Mouse (Mus musculus) hindbrain, embryonic 15.5 days (tissue): ENCODE measurements at regions not wholly inside any gene's neighbourhood (a gene's known extent, or its start where the extent isn't known, plus 50 kb on each side); places are given as distances from the start of the nearest gene placed in this dataset.

ENCODE experiments used
- ATAC-seq: fragments of 200-750 bp; cut with Nextera tagmentation; 2 replicates; pipeline ENCODE4 v1.8.0; 2017; ENCODE audit warnings: low read depth, moderate number of reproducible peaks, moderate TSS enrichment; ENCODE audit not compliant: low FRiP score
- H3K27ac ChIP-seq: fragments of 300-500 bp; sonication (generic); replicated peaks from 2 replicates; pipeline ENCODE4 v1.5.1; 2015; ENCODE audit warnings: mild to moderate bottlenecking, inconsistent platforms
- H3K27me3 ChIP-seq: fragments of 300-500 bp; sonication (generic); 2 replicates; pipeline ENCODE4 v1.6.1; 2015; ENCODE audit warnings: control low read depth, inconsistent platforms
- H3K36me3 ChIP-seq: fragments of 300-500 bp; sonication (generic); 2 replicates; pipeline ENCODE4 v1.6.1; 2015; ENCODE audit warnings: control low read depth, inconsistent platforms
- H3K4me1 ChIP-seq: fragments of 300-500 bp; sonication (generic); replicated peaks from 2 replicates; pipeline ENCODE4 v1.6.1; 2015; ENCODE audit warnings: control low read depth, inconsistent platforms
- H3K4me2 ChIP-seq: fragments of 300-500 bp; sonication (generic); 2 replicates; pipeline ENCODE4 v1.6.1; 2015; ENCODE audit warnings: moderate library complexity, mild to moderate bottlenecking, inconsistent platforms
- H3K4me3 ChIP-seq: fragments of 300-500 bp; sonication (generic); 2 replicates; pipeline ENCODE4 v1.5.1; 2015; ENCODE audit warnings: mild to moderate bottlenecking, inconsistent platforms
- H3K9ac ChIP-seq: fragments of 300-500 bp; sonication (generic); 2 replicates; pipeline ENCODE4 v1.6.1; 2015; ENCODE audit warnings: inconsistent platforms
- H3K9me3 ChIP-seq: fragments of 300-500 bp; sonication (generic); 2 replicates; pipeline ENCODE4 v1.6.1; 2016; ENCODE audit warnings: control low read depth, inconsistent platforms
- WGBS: fragments of 180-500 bp; shearing (Covaris S2); methylation state at CpG from one replicate; pipeline ENCODE4 v1.1.7; 2015; 5-methylcytosine and 5-hydroxymethylcytosine counted together

- Histone ChIP-seq H3K4me2 (no peak overlapping the region), H3K9me3 (no peaks in the 10 kb centered on the region), H3K9ac (no peak overlapping the region), H3K27me3 (no peaks in the 10 kb centered on the region), H3K4me1 (no peaks in the 10 kb centered on the region), H3K4me3 (no peak overlapping the region), H3K27ac (no peak overlapping the region), H3K36me3 (no peaks in the 10 kb centered on the region)
- WGBS, result 91% methylated on average over 2 of the region's 2 CpGs
- ATAC-seq, result no peak
These were observed 83.9 kb upstream of the 2210010C04Rik start for GRCm38 (mm10) chr6:41119176-41119575.

GRCm38 (mm10) chr6:41118201-41118976 lies 83.1 kb upstream of the 2210010C04Rik start:
- 14% methylated on average over 7 of the region's 7 CpGs for WGBS
- Histone ChIP-seq H3K9me3 (no peaks in the 10 kb centered on the region), H3K4me2 (peak overlapping the region; percentile 38), H3K9ac (no peak overlapping the region), H3K4me3 (no peak overlapping the region), H3K27ac (no peak overlapping the region), H3K36me3 (no peaks in the 10 kb centered on the region), H3K27me3 (no peaks in the 10 kb centered on the region), H3K4me1 (no peaks in the 10 kb centered on the region)
- no peak for ATAC-seq

- 75% methylated on average over 1 of the region's 1 CpGs for WGBS
- no peaks in the 10 kb centered on the region for H3K27me3 ChIP-seq
- H3K4me3 ChIP-seq, result no peak overlapping the region
- no peaks in the 10 kb centered on the region for H3K9me3 ChIP-seq
- no peak overlapping the region for H3K27ac ChIP-seq
- H3K4me2 ChIP-seq, result no peak overlapping the region
- no peaks in the 10 kb centered on the region for H3K4me1 ChIP-seq
- H3K36me3 ChIP-seq, result no peaks in the 10 kb centered on the region
- H3K9ac ChIP-seq, result no peak overlapping the region
- ATAC-seq, result no peak
These were observed 78.6 kb upstream of the 2210010C04Rik start for GRCm38 (mm10) chr6:41113943-41114342.

GRCm38 (mm10) chr6:41112861-41113610 lies 77.7 kb upstream of the 2210010C04Rik start:
- H3K27me3 ChIP-seq, result no peaks in the 10 kb centered on the region
- H3K9ac ChIP-seq, result no peak overlapping the region
- WGBS, result 45% methylated on average over 7 of the region's 7 CpGs
- no peaks in the 10 kb centered on the region for H3K9me3 ChIP-seq
- no peak overlapping the region for H3K4me3 ChIP-seq
- ATAC-seq, result peak; percentile 54; the same call in 1 of the 2 replicates
- no peak overlapping the region for H3K4me2 ChIP-seq
- H3K4me1 ChIP-seq, result no peaks in the 10 kb centered on the region
- no peak overlapping the region for H3K27ac ChIP-seq
- H3K36me3 ChIP-seq, result no peaks in the 10 kb centered on the region

GRCm38 (mm10) chr6:41111829-41112228 lies 76.5 kb upstream of the 2210010C04Rik start:
- Histone ChIP-seq H3K4me2 (no peak overlapping the region), H3K36me3 (no peaks in the 10 kb centered on the region), H3K27me3 (no peaks in the 10 kb centered on the region), H3K4me3 (no peak overlapping the region), H3K9ac (no peak overlapping the region), H3K9me3 (no peaks in the 10 kb centered on the region), H3K4me1 (no peaks in the 10 kb centered on the region), H3K27ac (no peak overlapping the region)
- ATAC-seq, result no peak

- H3K9me3 ChIP-seq, result no peaks in the 10 kb centered on the region
- no peak overlapping the region for H3K4me2 ChIP-seq
- H3K9ac ChIP-seq, result no peak overlapping the region
- H3K4me3 ChIP-seq, result no peak overlapping the region
- WGBS, result 64% methylated on average over 1 of the region's 1 CpGs
- H3K27me3 ChIP-seq, result no peaks in the 10 kb centered on the region
- H3K4me1 ChIP-seq, result no peaks in the 10 kb centered on the region
- no peak overlapping the region for H3K27ac ChIP-seq
- no peaks in the 10 kb centered on the region for H3K36me3 ChIP-seq
- no peak for ATAC-seq
These were observed 73.6 kb upstream of the 2210010C04Rik start for GRCm38 (mm10) chr6:41108897-41109296.

GRCm38 (mm10) chr6:41103689-41104400 lies 68.5 kb upstream of the 2210010C04Rik start:
- H3K4me3 ChIP-seq, result no peak overlapping the region
- no peaks in the 10 kb centered on the region for H3K4me1 ChIP-seq
- no peaks in the 10 kb centered on the region for H3K9me3 ChIP-seq
- no peak for ATAC-seq
- 89% methylated on average over 6 of the region's 6 CpGs for WGBS
- no peak overlapping the region for H3K27ac ChIP-seq
- H3K9ac ChIP-seq, result no peak overlapping the region
- no peak overlapping the region for H3K4me2 ChIP-seq
- H3K27me3 ChIP-seq, result no peaks in the 10 kb centered on the region
- no peaks in the 10 kb centered on the region for H3K36me3 ChIP-seq

GRCm38 (mm10) chr6:41101997-41102396 lies 66.7 kb upstream of the 2210010C04Rik start:
- 80% methylated on average over 2 of the region's 2 CpGs for whole genome bisulfite sequencing
- ATAC-seq, result no peak
- H3K4me1 ChIP-seq, result no peaks in the 10 kb centered on the region

GRCm38 (mm10) chr6:41100258-41100657 lies 64.9 kb upstream of the 2210010C04Rik start:
- WGBS, result 84% methylated on average over 2 of the region's 2 CpGs
- no peak overlapping the region for H3K9ac ChIP-seq
- H3K4me3 ChIP-seq, result no peak overlapping the region
- no peak for ATAC-seq
- no peaks in the 10 kb centered on the region for H3K27me3 ChIP-seq
- no peak overlapping the region for H3K4me2 ChIP-seq
- H3K9me3 ChIP-seq, result no peaks in the 10 kb centered on the region
- no peaks in the 10 kb centered on the region for H3K36me3 ChIP-seq
- H3K4me1 ChIP-seq, result no peaks in the 10 kb centered on the region
- H3K27ac ChIP-seq, result no peak overlapping the region

More at GRCm38 (mm10) chr6:41101997-41102396, 66.7 kb upstream of the 2210010C04Rik start:
- Histone ChIP-seq H3K4me3 (no peak overlapping the region), H3K36me3 (no peaks in the 10 kb centered on the region), H3K27ac (no peak overlapping the region), H3K4me2 (no peak overlapping the region), H3K27me3 (no peaks in the 10 kb centered on the region), H3K9ac (no peak overlapping the region), H3K9me3 (no peaks in the 10 kb centered on the region)

- no peaks in the 10 kb centered on the region for H3K36me3 ChIP-seq
- H3K27me3 ChIP-seq, result no peaks in the 10 kb centered on the region
- H3K4me2 ChIP-seq, result no peak overlapping the region
- no peak overlapping the region for H3K4me3 ChIP-seq
- WGBS, result 53% methylated on average over 4 of the region's 4 CpGs
- no peaks in the 10 kb centered on the region for H3K4me1 ChIP-seq
- H3K9me3 ChIP-seq, result no peaks in the 10 kb centered on the region
- no peak for ATAC-seq
- no peak overlapping the region for H3K9ac ChIP-seq
- H3K27ac ChIP-seq, result no peak overlapping the region
These were observed 56.0 kb upstream of the 2210010C04Rik start for GRCm38 (mm10) chr6:41091177-41091829.
